Mouse (Mus musculus) embryonic facial prominence, embryonic 14.5 days (tissue): ENCODE measurements around the gene Tjp3. TPM values are rescaled to one million over a fixed set of nuclear protein-coding genes. Genes with fewer than 3 reads are reported as not detected.

ENCODE experiments used
- ATAC-seq: fragments of 200-750 bp; cut with Nextera tagmentation; 2 replicates; pipeline ENCODE4 v1.8.0; 2017; ENCODE audit warnings: low read depth, moderate number of reproducible peaks, moderate TSS enrichment
- DNase-seq: peaks from one replicate; pipeline ENCODE4 v3.0.0-alpha.2; 2015; ENCODE audit warnings: low spot score
- H3K27ac ChIP-seq: fragments of 300-500 bp; sonication (generic); replicated peaks from 2 replicates; pipeline ENCODE4 v1.5.1; 2014; ENCODE audit warnings: low read depth, mild to moderate bottlenecking, low read length, moderate library complexity
- H3K27me3 ChIP-seq: fragments of 300-500 bp; sonication (generic); replicated peaks from 2 replicates; pipeline ENCODE4 v1.6.1; 2014; ENCODE audit warnings: low read length; ENCODE audit not compliant: control insufficient read depth, insufficient read depth
- H3K36me3 ChIP-seq: fragments of 300-500 bp; sonication (generic); 2 replicates; pipeline ENCODE4 v1.6.1; 2014; ENCODE audit warnings: low read length, mixed read lengths; ENCODE audit not compliant: control insufficient read depth, insufficient read depth
- H3K4me1 ChIP-seq: fragments of 300-500 bp; sonication (generic); 2 replicates; pipeline ENCODE4 v1.6.1; 2014; ENCODE audit warnings: antibody characterized with exemption, low read length; ENCODE audit not compliant: control insufficient read depth, insufficient read depth
- H3K4me2 ChIP-seq: fragments of 300-500 bp; sonication (generic); 2 replicates; pipeline ENCODE4 v1.6.1; 2014; ENCODE audit warnings: low read depth, mild to moderate bottlenecking, low read length, moderate library complexity, mixed read lengths
- H3K4me3 ChIP-seq: fragments of 300-500 bp; sonication (generic); 2 replicates; pipeline ENCODE4 v1.5.1; 2014; ENCODE audit warnings: low read depth, mild to moderate bottlenecking, low read length
- H3K9ac ChIP-seq: fragments of 300-500 bp; sonication (generic); 2 replicates; pipeline ENCODE4 v1.6.1; 2014; ENCODE audit warnings: low read depth, mild to moderate bottlenecking, low read length, moderate library complexity, mixed read lengths
- H3K9me3 ChIP-seq: fragments of 300-500 bp; sonication (generic); 2 replicates; pipeline ENCODE4 v1.6.1; 2016; ENCODE audit warnings: low read length; ENCODE audit not compliant: control insufficient read depth
- WGBS: fragments of 180-500 bp; shearing (Covaris S2); extraction: QIAGEN DNeasy Blood & Tissue Kit; methylation state at CpG from one replicate; pipeline ENCODE4 v1.1.7; 2014; 5-methylcytosine and 5-hydroxymethylcytosine counted together
- polyA plus RNA-seq: library from polyadenylated mRNA; unstranded; fragments of >200 nt; fragmentation: Nextera tagmentation; extraction: Ambion mirVana; gene quantifications from 2 replicates; pipeline ENCODE4 v1.2.1, GENCODE M21; 2014

Tjp3 gene
- polyA plus RNA-seq, 1 experiment from 2014 or later: 9.9 TPM

- Histone ChIP-seq H3K27me3 (peaks cover 19% of the 10 kb centered on the region), H3K9ac (no peak overlapping the region)
- WGBS: 94% methylated on average over 2 of the region's 2 CpGs
Measured at GRCm38 (mm10) chr10:81247804-81248203, 43.6 kb downstream of the Tjp3 start.

GRCm38 (mm10) chr10:81245166-81245565 is 46.2 kb downstream of the Tjp3 start:
- no peak overlapping the region for H3K27ac ChIP-seq
- no peak overlapping the region for H3K4me3 ChIP-seq
- 0 out of 2 replicates have a peak, but pooled peaks cover 3% of the 10 kb centered on the region for H3K36me3 ChIP-seq
- DNase-seq: no peak
- H3K4me1 ChIP-seq: no peaks in the 10 kb centered on the region
- no peak for ATAC-seq
- no peak overlapping the region for H3K4me2 ChIP-seq
- H3K9me3 ChIP-seq: no peaks in the 10 kb centered on the region
- peaks cover 11% of the 10 kb centered on the region for H3K27me3 ChIP-seq
- H3K9ac ChIP-seq: no peak overlapping the region
- WGBS: 88% methylated on average over 6 of the region's 6 CpGs

More at GRCm38 (mm10) chr10:81247804-81248203, 43.6 kb downstream of the Tjp3 start:
- H3K4me3 ChIP-seq: no peak overlapping the region
- no peak overlapping the region for H3K27ac ChIP-seq
- H3K9me3 ChIP-seq: no peaks in the 10 kb centered on the region
- H3K4me2 ChIP-seq: no peak overlapping the region
- H3K36me3 ChIP-seq: 0 out of 2 replicates have a peak, but pooled peaks cover 6% of the 10 kb centered on the region
- peaks cover 1% of the 10 kb centered on the region; the same call in 1 of the 2 replicates for H3K4me1 ChIP-seq
- DNase-seq (no peak), ATAC-seq (no peak)

GRCm38 (mm10) chr10:81244595-81244994 is 46.8 kb downstream of the Tjp3 start:
- peaks cover 17% of the 10 kb centered on the region for H3K27me3 ChIP-seq
- H3K27ac ChIP-seq: no peak overlapping the region
- no peaks in the 10 kb centered on the region for H3K36me3 ChIP-seq
- H3K4me1 ChIP-seq: no peaks in the 10 kb centered on the region
- DNase-seq (no peak), ATAC-seq (peak; percentile 64)
- H3K4me2 ChIP-seq: no peak overlapping the region
- no peaks in the 10 kb centered on the region for H3K9me3 ChIP-seq
- WGBS: 9% methylated on average over 17 of the region's 17 CpGs
- H3K4me3 ChIP-seq: no peak overlapping the region
- no peak overlapping the region for H3K9ac ChIP-seq

GRCm38 (mm10) chr10:81244146-81244545 is 47.2 kb downstream of the Tjp3 start:
- Histone ChIP-seq H3K4me3 (no peak overlapping the region), H3K4me2 (no peak overlapping the region), H3K36me3 (no peaks in the 10 kb centered on the region), H3K4me1 (no peaks in the 10 kb centered on the region), H3K27me3 (peaks cover 22% of the 10 kb centered on the region), H3K27ac (no peak overlapping the region), H3K9ac (no peak overlapping the region), H3K9me3 (no peaks in the 10 kb centered on the region)
- no peak for ATAC-seq
- no peak for DNase-seq
- 61% methylated on average over 4 of the region's 4 CpGs for WGBS

GRCm38 (mm10) chr10:81242021-81242420 is 49.4 kb downstream of the Tjp3 start:
- H3K36me3 ChIP-seq: no peaks in the 10 kb centered on the region
- no peak overlapping the region for H3K4me2 ChIP-seq
- DNase-seq (no peak), ATAC-seq (no peak)
- WGBS: 81% methylated on average over 16 of the region's 16 CpGs
- no peaks in the 10 kb centered on the region for H3K4me1 ChIP-seq
- no peak overlapping the region for H3K4me3 ChIP-seq
- no peak overlapping the region for H3K9ac ChIP-seq
- H3K27me3 ChIP-seq: peaks cover 26% of the 10 kb centered on the region
- no peak overlapping the region for H3K27ac ChIP-seq
- H3K9me3 ChIP-seq: no peaks in the 10 kb centered on the region

GRCm38 (mm10) chr10:81240876-81241275 is 50.5 kb downstream of the Tjp3 start:
- no peak overlapping the region for H3K4me2 ChIP-seq
- H3K4me1 ChIP-seq: no peaks in the 10 kb centered on the region
- H3K4me3 ChIP-seq: no peak overlapping the region
- H3K9ac ChIP-seq: no peak overlapping the region
- H3K27me3 ChIP-seq: peaks cover 26% of the 10 kb centered on the region
- no peaks in the 10 kb centered on the region for H3K36me3 ChIP-seq
- WGBS: 21% methylated on average over 13 of the region's 13 CpGs
- no peaks in the 10 kb centered on the region for H3K9me3 ChIP-seq
- ATAC-seq (no peak), DNase-seq (peak; percentile 62)
- H3K27ac ChIP-seq: no peak overlapping the region

- H3K9me3 ChIP-seq: no peaks in the 10 kb centered on the region
- H3K9ac ChIP-seq: no peak overlapping the region
- ATAC-seq (no peak), DNase-seq (no peak)
- no peaks in the 10 kb centered on the region for H3K36me3 ChIP-seq
- no peak overlapping the region for H3K27ac ChIP-seq
- WGBS: 64% methylated on average over 2 of the region's 2 CpGs
- peaks cover 2% of the 10 kb centered on the region for H3K4me1 ChIP-seq
- peaks cover 26% of the 10 kb centered on the region for H3K27me3 ChIP-seq
- H3K4me2 ChIP-seq: no peak overlapping the region
- no peak overlapping the region for H3K4me3 ChIP-seq
Measured at GRCm38 (mm10) chr10:81238618-81239017, 52.8 kb downstream of the Tjp3 start.

GRCm38 (mm10) chr10:81236471-81237268 is 54.7 kb downstream of the Tjp3 start:
- WGBS: 83% methylated on average over 12 of the region's 12 CpGs
- Histone ChIP-seq H3K4me3 (no peak overlapping the region), H3K9ac (no peak overlapping the region), H3K4me2 (no peak overlapping the region), H3K36me3 (no peaks in the 10 kb centered on the region), H3K9me3 (no peaks in the 10 kb centered on the region), H3K27ac (no peak overlapping the region), H3K4me1 (peaks cover 6% of the 10 kb centered on the region), H3K27me3 (peaks cover 33% of the 10 kb centered on the region)
- no peak for ATAC-seq
- no peak for DNase-seq

GRCm38 (mm10) chr10:81234206-81234605 is 57.2 kb downstream of the Tjp3 start:
- no peak overlapping the region for H3K4me2 ChIP-seq
- 82% methylated on average over 6 of the region's 6 CpGs for WGBS
- H3K36me3 ChIP-seq: no peaks in the 10 kb centered on the region
- DNase-seq (no peak), ATAC-seq (no peak)
- peaks cover 35% of the 10 kb centered on the region for H3K27me3 ChIP-seq
- peak overlapping the region; percentile 89; the same call in 1 of the 2 replicates for H3K9ac ChIP-seq
- H3K4me3 ChIP-seq: no peak overlapping the region
- no peaks in the 10 kb centered on the region for H3K9me3 ChIP-seq
- no peak overlapping the region for H3K27ac ChIP-seq
- peaks cover 9% of the 10 kb centered on the region for H3K4me1 ChIP-seq
